Mouse (Mus musculus) midbrain, embryonic 15.5 days (tissue): Measurements from ENCODE around the gene Gm45213. TPM values are rescaled to one million over a fixed set of nuclear protein-coding genes. Genes with fewer than 3 reads are reported as not detected.

Experiments used
- ATAC-seq: fragments of 200-750 bp; cut with Nextera tagmentation; replicated peaks from 2 replicates; pipeline ENCODE4 v1.8.0; 2017; ENCODE audit warnings: moderate TSS enrichment
- H3K27ac ChIP-seq: fragments of 300-500 bp; sonication (generic); 2 replicates; pipeline ENCODE4 v1.5.1; 2015; ENCODE audit warnings: mild to moderate bottlenecking, inconsistent platforms
- H3K27me3 ChIP-seq: fragments of 300-500 bp; sonication (generic); replicated peaks from 2 replicates; pipeline ENCODE4 v1.6.1; 2015; ENCODE audit warnings: inconsistent platforms
- H3K36me3 ChIP-seq: fragments of 300-500 bp; sonication (generic); replicated peaks from 2 replicates; pipeline ENCODE4 v1.6.1; 2015; ENCODE audit warnings: inconsistent platforms
- H3K4me1 ChIP-seq: fragments of 300-500 bp; sonication (generic); 2 replicates; pipeline ENCODE4 v1.6.1; 2015; ENCODE audit warnings: inconsistent platforms
- H3K4me2 ChIP-seq: fragments of 300-500 bp; sonication (generic); 2 replicates; pipeline ENCODE4 v1.6.1; 2015; ENCODE audit warnings: inconsistent platforms, mild to moderate bottlenecking, moderate library complexity
- H3K4me3 ChIP-seq: fragments of 300-500 bp; sonication (generic); 2 replicates; pipeline ENCODE4 v1.5.1; 2015; ENCODE audit warnings: mild to moderate bottlenecking, inconsistent platforms
- H3K9ac ChIP-seq: fragments of 300-500 bp; sonication (generic); 2 replicates; pipeline ENCODE4 v1.6.1; 2015; ENCODE audit warnings: mild to moderate bottlenecking, inconsistent platforms
- H3K9me3 ChIP-seq: fragments of 300-500 bp; sonication (generic); 2 replicates; pipeline ENCODE4 v1.6.1; 2016; ENCODE audit warnings: inconsistent platforms
- WGBS: fragments of 180-500 bp; shearing (Covaris S2); methylation state at CpG from one replicate; pipeline ENCODE4 v1.1.7; 2015; ENCODE audit warnings: mixed read lengths; 5-methylcytosine and 5-hydroxymethylcytosine counted together
- polyA plus RNA-seq: library from polyadenylated mRNA; unstranded; fragments of >200 nt; fragmentation: Nextera tagmentation; extraction: Ambion mirVana; gene quantifications from 2 replicates; pipeline ENCODE4 v1.2.1, GENCODE M21; 2015

Gene Gm45213
- polyA plus RNA-seq, 1 experiment from 2014 or later = not detected

GRCm38 (mm10) chr7:66094141-66094540 is 50.7 kb downstream of the Gm45213 start:
- H3K4me2 ChIP-seq = no peak overlapping the region
- H3K27me3 ChIP-seq = no peaks in the 10 kb centered on the region
- H3K36me3 ChIP-seq = peaks cover 11% of the 10 kb centered on the region; the same call in 1 of the 2 replicates
- WGBS = 74% methylated on average over 5 of the region's 5 CpGs
- no peaks in the 10 kb centered on the region for H3K9me3 ChIP-seq
- no peaks in the 10 kb centered on the region for H3K4me1 ChIP-seq
- H3K27ac ChIP-seq = no peak overlapping the region
- H3K9ac ChIP-seq = no peak overlapping the region
- no peak overlapping the region for H3K4me3 ChIP-seq
- no peak for ATAC-seq

- WGBS = 86% methylated on average over 7 of the region's 7 CpGs
- Histone ChIP-seq H3K36me3 (no peaks in the 10 kb centered on the region), H3K27me3 (0 out of 2 replicates have a peak, but pooled peaks cover 3% of the 10 kb centered on the region), H3K4me1 (no peaks in the 10 kb centered on the region), H3K9ac (no peak overlapping the region), H3K4me3 (no peak overlapping the region), H3K4me2 (no peak overlapping the region), H3K9me3 (no peaks in the 10 kb centered on the region), H3K27ac (no peak overlapping the region)
- ATAC-seq = no peak
Observed at GRCm38 (mm10) chr7:66098803-66099202, 55.4 kb downstream of the Gm45213 start.

GRCm38 (mm10) chr7:66101866-66102265 is 58.5 kb downstream of the Gm45213 start:
- H3K9ac ChIP-seq = no peak overlapping the region
- 3% methylated on average over 4 of the region's 4 CpGs for WGBS
- no peaks in the 10 kb centered on the region for H3K36me3 ChIP-seq
- no peak overlapping the region for H3K4me2 ChIP-seq
- no peaks in the 10 kb centered on the region for H3K9me3 ChIP-seq
- no peaks in the 10 kb centered on the region for H3K4me1 ChIP-seq
- no peak overlapping the region for H3K4me3 ChIP-seq
- no peak for ATAC-seq
- H3K27me3 ChIP-seq = peaks cover 16% of the 10 kb centered on the region; the same call in 1 of the 2 replicates
- no peak overlapping the region for H3K27ac ChIP-seq

- H3K4me2 ChIP-seq = no peak overlapping the region
- no peak overlapping the region for H3K9ac ChIP-seq
- peaks cover 22% of the 10 kb centered on the region; the same call in 1 of the 2 replicates for H3K27me3 ChIP-seq
- H3K4me3 ChIP-seq = no peak overlapping the region
- no peaks in the 10 kb centered on the region for H3K9me3 ChIP-seq
- H3K36me3 ChIP-seq = no peaks in the 10 kb centered on the region
- H3K27ac ChIP-seq = no peak overlapping the region
- WGBS = 86% methylated on average over 5 of the region's 5 CpGs
- ATAC-seq = no peak
- H3K4me1 ChIP-seq = peaks cover 6% of the 10 kb centered on the region
Observed at GRCm38 (mm10) chr7:66104531-66104930, 61.1 kb downstream of the Gm45213 start.

- no peak overlapping the region for H3K9ac ChIP-seq
- no peak overlapping the region for H3K27ac ChIP-seq
- peaks cover 22% of the 10 kb centered on the region; the same call in 1 of the 2 replicates for H3K27me3 ChIP-seq
- H3K36me3 ChIP-seq = no peaks in the 10 kb centered on the region
- ATAC-seq = no peak
- 74% methylated on average over 4 of the region's 4 CpGs for WGBS
- no peaks in the 10 kb centered on the region for H3K9me3 ChIP-seq
- H3K4me3 ChIP-seq = no peak overlapping the region
- H3K4me2 ChIP-seq = no peak overlapping the region
- H3K4me1 ChIP-seq = peaks cover 10% of the 10 kb centered on the region
Observed at GRCm38 (mm10) chr7:66105771-66106170, 62.4 kb downstream of the Gm45213 start.

- no peak overlapping the region for H3K4me2 ChIP-seq
- H3K9ac ChIP-seq = no peak overlapping the region
- H3K27me3 ChIP-seq = peaks cover 18% of the 10 kb centered on the region; the same call in 1 of the 2 replicates
- no peak overlapping the region for H3K27ac ChIP-seq
- ATAC-seq = no peak
- no peak overlapping the region for H3K4me3 ChIP-seq
- H3K4me1 ChIP-seq = peaks cover 19% of the 10 kb centered on the region
- WGBS = 78% methylated on average over 7 of the region's 7 CpGs
- no peaks in the 10 kb centered on the region for H3K9me3 ChIP-seq
- no peaks in the 10 kb centered on the region for H3K36me3 ChIP-seq
Observed at GRCm38 (mm10) chr7:66106581-66107056, 63.2 kb downstream of the Gm45213 start.

GRCm38 (mm10) chr7:66107206-66107605 is 63.8 kb downstream of the Gm45213 start:
- H3K4me3 ChIP-seq = no peak overlapping the region
- WGBS = 80% methylated on average over 11 of the region's 11 CpGs
- ATAC-seq = no peak
- peaks cover 25% of the 10 kb centered on the region for H3K4me1 ChIP-seq
- H3K36me3 ChIP-seq = no peaks in the 10 kb centered on the region
- H3K9ac ChIP-seq = no peak overlapping the region
- peaks cover 18% of the 10 kb centered on the region; the same call in 1 of the 2 replicates for H3K27me3 ChIP-seq
- no peak overlapping the region for H3K4me2 ChIP-seq
- H3K9me3 ChIP-seq = no peaks in the 10 kb centered on the region
- H3K27ac ChIP-seq = no peak overlapping the region

- Histone ChIP-seq H3K27ac (no peak overlapping the region), H3K9ac (no peak overlapping the region), H3K4me2 (no peak overlapping the region), H3K4me1 (peaks cover 29% of the 10 kb centered on the region), H3K36me3 (no peaks in the 10 kb centered on the region), H3K27me3 (peaks cover 18% of the 10 kb centered on the region; the same call in 1 of the 2 replicates), H3K4me3 (no peak overlapping the region), H3K9me3 (no peaks in the 10 kb centered on the region)
- ATAC-seq = no peak
- 8% methylated on average over 7 of the region's 7 CpGs for WGBS
Observed at GRCm38 (mm10) chr7:66107930-66108329, 64.5 kb downstream of the Gm45213 start.

GRCm38 (mm10) chr7:66108961-66109854 is 65.8 kb downstream of the Gm45213 start, which contains the start of gene Chsy1:
Gene Chsy1, plus strand, starts transcription at chr7:66109515.
- H3K27ac ChIP-seq = peak within 1 kb of the TSS; percentile 95
- H3K4me2 ChIP-seq = peak within 1 kb of the TSS; percentile 99
- no peaks in the 10 kb centered on the region for H3K36me3 ChIP-seq
- ATAC-seq = peak; percentile 93
- H3K27me3 ChIP-seq = peaks cover 18% of the 10 kb centered on the region; the same call in 1 of the 2 replicates
- H3K4me1 ChIP-seq = peaks cover 39% of the 10 kb centered on the region
- H3K9ac ChIP-seq = peak within 1 kb of the TSS; percentile 94
- WGBS = under 1% methylated on average over 97 of the region's 123 CpGs
- H3K9me3 ChIP-seq = no peaks in the 10 kb centered on the region
- peak within 1 kb of the TSS; percentile 99 for H3K4me3 ChIP-seq

- Histone ChIP-seq H3K27me3 (peaks cover 16% of the 10 kb centered on the region; the same call in 1 of the 2 replicates), H3K4me3 (peak overlapping the region; percentile 99), H3K4me2 (peak overlapping the region; percentile 99), H3K9me3 (no peaks in the 10 kb centered on the region), H3K36me3 (no peaks in the 10 kb centered on the region), H3K4me1 (peaks cover 45% of the 10 kb centered on the region), H3K27ac (peak overlapping the region; percentile 95), H3K9ac (peak overlapping the region; percentile 94)
- WGBS = under 1% methylated on average over 66 of the region's 77 CpGs
- ATAC-seq = peak; percentile 77
Observed at GRCm38 (mm10) chr7:66109855-66110635, 66.6 kb downstream of the Gm45213 start.

GRCm38 (mm10) chr7:66110636-66111112 is 67.3 kb downstream of the Gm45213 start:
- Histone ChIP-seq H3K9me3 (no peaks in the 10 kb centered on the region), H3K4me2 (peak overlapping the region; percentile 99), H3K9ac (peak overlapping the region; percentile 94), H3K27me3 (peaks cover 10% of the 10 kb centered on the region; the same call in 1 of the 2 replicates), H3K4me1 (peaks cover 50% of the 10 kb centered on the region), H3K4me3 (peak overlapping the region; percentile 99), H3K27ac (peak overlapping the region; percentile 95), H3K36me3 (no peaks in the 10 kb centered on the region)
- 1% methylated on average over 10 of the region's 10 CpGs for WGBS
- no peak for ATAC-seq

- WGBS = 57% methylated on average over 10 of the region's 10 CpGs
- H3K9ac ChIP-seq = peak overlapping the region; percentile 94; the same call in 1 of the 2 replicates
- peak overlapping the region; percentile 99 for H3K4me2 ChIP-seq
- no peak overlapping the region for H3K27ac ChIP-seq
- H3K4me1 ChIP-seq = peaks cover 50% of the 10 kb centered on the region
- peak overlapping the region; percentile 99 for H3K4me3 ChIP-seq
- H3K9me3 ChIP-seq = no peaks in the 10 kb centered on the region
- H3K27me3 ChIP-seq = peaks cover 10% of the 10 kb centered on the region; the same call in 1 of the 2 replicates
- no peaks in the 10 kb centered on the region for H3K36me3 ChIP-seq
- ATAC-seq = no peak
Observed at GRCm38 (mm10) chr7:66111211-66111610, 67.8 kb downstream of the Gm45213 start.
